Mouse (Mus musculus) neutrophil, adult 5-6 weeks (primary cell): ENCODE measurements around the gene Hmgxb4. TPM values are rescaled to one million over a fixed set of nuclear protein-coding genes. Genes with fewer than 3 reads are reported as not detected.
"Not testable (repeated sequence)": the region's sequence is repeated elsewhere in the genome, so short reads cannot be mapped to it uniquely, and the experiment has no call there.

ENCODE experiments used
- ATAC-seq: fragments of 151-379, 151-347 bp; 2 replicates; pipeline ENCODE4 v1.8.0; 2017; ENCODE audit warnings: mild to moderate bottlenecking, moderate TSS enrichment; ENCODE audit not compliant: insufficient number of reproducible peaks, poor library complexity, low FRiP score, severe bottlenecking; ENCODE audit errors: extremely low read depth
- total RNA-seq: library from RNA; stranded (forward); fragments of 200-1000 nt; gene quantifications from 2 replicates; pipeline ENCODE4 v1.2.3, GENCODE M21; 2017

Gene Hmgxb4
- 41.5 and 60.6 TPM in 2 replicates for total RNA-seq

GRCm38 (mm10) chr8:74993081-74993474, at the start of gene Hmgxb4:
Gene Hmgxb4 (plus strand): TSS chr8:74993356.
- no peak for ATAC-seq

- ATAC-seq, result no peak
These were observed 43.7 kb upstream of the Hmgxb4 start for GRCm38 (mm10) chr8:74949445-74949844.

- no peak for ATAC-seq
These were observed 29.2 kb upstream of the Hmgxb4 start for GRCm38 (mm10) chr8:74963983-74964382.

- ATAC-seq, result not testable (repeated sequence)
These were observed 22.9 kb upstream of the Hmgxb4 start for GRCm38 (mm10) chr8:74970286-74970685.

GRCm38 (mm10) chr8:74971636-74972035, 21.5 kb upstream of the Hmgxb4 start:
- no peak for ATAC-seq

- ATAC-seq, result no peak
These were observed 20.8 kb upstream of the Hmgxb4 start for GRCm38 (mm10) chr8:74972322-74972883.

- no peak for ATAC-seq
These were observed 19.9 kb upstream of the Hmgxb4 start for GRCm38 (mm10) chr8:74973121-74973869.

- ATAC-seq, result no peak
These were observed 19.3 kb upstream of the Hmgxb4 start for GRCm38 (mm10) chr8:74973904-74974303.

GRCm38 (mm10) chr8:74977427-74977826, 15.7 kb upstream of the Hmgxb4 start:
- ATAC-seq, result 0 out of 2 replicates have a peak, but pooled peaks have one; percentile 42

GRCm38 (mm10) chr8:74980060-74980710, 13.0 kb upstream of the Hmgxb4 start:
- ATAC-seq, result no peak

GRCm38 (mm10) chr8:74980711-74981062, 12.5 kb upstream of the Hmgxb4 start:
- ATAC-seq, result peak; percentile 71; the same call in 1 of the 2 replicates

- no peak for ATAC-seq
These were observed 11.3 kb upstream of the Hmgxb4 start for GRCm38 (mm10) chr8:74981809-74982208.

GRCm38 (mm10) chr8:74987436-74987835, 5.7 kb upstream of the Hmgxb4 start:
- no peak for ATAC-seq

GRCm38 (mm10) chr8:74990021-74990420, 3.1 kb upstream of the Hmgxb4 start:
- no peak for ATAC-seq

GRCm38 (mm10) chr8:74993475-74994451, 607 bp downstream of the Hmgxb4 start:
- peak; percentile 98 for ATAC-seq

- no peak for ATAC-seq
These were observed 1.4 kb downstream of the Hmgxb4 start for GRCm38 (mm10) chr8:74994540-74994939.

GRCm38 (mm10) chr8:75000431-75000830, 7.3 kb downstream of the Hmgxb4 start:
- ATAC-seq, result no peak

- ATAC-seq, result no peak
These were observed 15.7 kb downstream of the Hmgxb4 start for GRCm38 (mm10) chr8:75008826-75009225.

GRCm38 (mm10) chr8:75013557-75013956, 20.4 kb downstream of the Hmgxb4 start:
- ATAC-seq, result no peak
